Mouse (Mus musculus): Measurements from ENCODE around the gene Aars.
A peak's percentile ranks its signal among the peaks of the same experiment; 100 is the strongest.
"Not testable (repeated sequence)": the region's sequence is repeated elsewhere in the genome, so short reads cannot be mapped to it uniquely, and the experiment has no call there.

The Aars gene

GRCm38 (mm10) chr8:111032916-111033315, at the start of gene Aars:
TSS of gene Aars (plus strand) at chr8:111033144.
- DNase-seq (ENCODE audit: low spot score in 2 of 2): no peak

- DNase-seq (ENCODE audit: low spot score in 2 of 2): no peak
These were observed 44.9 kb upstream of the Aars start for GRCm38 (mm10) chr8:110987805-110988744.

GRCm38 (mm10) chr8:110990017-110990416, 42.9 kb upstream of the Aars start:
- DNase-seq (ENCODE audit: low spot score in 2 of 2): no peak

- no peak for DNase-seq (ENCODE audit: low spot score in 2 of 2)
These were observed 36.1 kb upstream of the Aars start for GRCm38 (mm10) chr8:110996641-110997430.

- peak; percentile 94 for DNase-seq (ENCODE audit: low spot score in 2 of 2)
These were observed 35.1 kb upstream of the Aars start, which contains the start of gene Ddx19a for GRCm38 (mm10) chr8:110997547-110998531. TSS of gene Ddx19a (minus strand) at chr8:110997800.

- not testable (repeated sequence) for DNase-seq (ENCODE audit: low spot score in 2 of 2)
These were observed 22.5 kb upstream of the Aars start for GRCm38 (mm10) chr8:111010230-111010991.

GRCm38 (mm10) chr8:111026609-111027008, 6.3 kb upstream of the Aars start:
- not testable (repeated sequence) for DNase-seq (ENCODE audit: low spot score in 2 of 2)

- DNase-seq (ENCODE audit: low spot score in 2 of 2): peak; percentile 92 to 93
These were observed 5.5 kb upstream of the Aars start for GRCm38 (mm10) chr8:111027391-111027937.

GRCm38 (mm10) chr8:111029589-111029988, 3.4 kb upstream of the Aars start:
- DNase-seq (ENCODE audit: low spot score in 2 of 2): no peak

- DNase-seq (ENCODE audit: low spot score in 2 of 2): no peak
These were observed 2.9 kb upstream of the Aars start for GRCm38 (mm10) chr8:111030045-111030444.

GRCm38 (mm10) chr8:111031572-111031971, 1.4 kb upstream of the Aars start, which contains the start of gene Ddx19b:
TSS of gene Ddx19b (minus strand) at chr8:111031751.
- DNase-seq (ENCODE audit: low spot score in 2 of 2): no peak

GRCm38 (mm10) chr8:111033482-111034215, 705 bp downstream of the Aars start:
- DNase-seq (ENCODE audit: low spot score in 2 of 2): peak; percentile 100

GRCm38 (mm10) chr8:111034276-111034675, 1.3 kb downstream of the Aars start:
- no peak for DNase-seq (ENCODE audit: low spot score in 2 of 2)

- DNase-seq (ENCODE audit: low spot score in 2 of 2): no peak
These were observed 3.6 kb downstream of the Aars start for GRCm38 (mm10) chr8:111036591-111036990.

GRCm38 (mm10) chr8:111042546-111042945, 9.6 kb downstream of the Aars start:
- DNase-seq (ENCODE audit: low spot score in 2 of 2): no peak

GRCm38 (mm10) chr8:111044003-111044734, 11.2 kb downstream of the Aars start:
- no peak for DNase-seq (ENCODE audit: low spot score in 2 of 2)

- no peak for DNase-seq (ENCODE audit: low spot score in 2 of 2)
These were observed 15.8 kb downstream of the Aars start for GRCm38 (mm10) chr8:111048694-111049093.

- no peak for DNase-seq (ENCODE audit: low spot score in 2 of 2)
These were observed 16.2 kb downstream of the Aars start for GRCm38 (mm10) chr8:111049106-111049505.

Data from right cerebral cortex, postnatal 10 days (tissue).